Mouse (Mus musculus): ENCODE measurements around the gene Lrrc75b. TPM values are rescaled to one million over a fixed set of nuclear protein-coding genes. Genes with fewer than 3 reads are reported as not detected.
A peak's percentile ranks its signal among the peaks of the same experiment; 100 is the strongest.

Lrrc75b gene
- polyA plus RNA-seq, 1 experiment from 2014 or later = 2.9 TPM

GRCm38 (mm10) chr10:75516038-75516723 is 43.9 kb downstream of the Lrrc75b start:
- WGBS = 24% methylated on average over 8 of the region's 8 CpGs
- Histone ChIP-seq H3K36me3 (ENCODE audit: control insufficient read depth, insufficient read depth, low read length) (peaks cover 29% of the 10 kb centered on the region), H3K9ac (ENCODE audit: low read depth, low read length) (peak overlapping the region; percentile 93), H3K27me3 (ENCODE audit: control insufficient read depth, insufficient read depth, low read length) (no peaks in the 10 kb centered on the region), H3K27ac (ENCODE audit: low read depth, low read length) (peak overlapping the region; percentile 95), H3K4me2 (replicated peaks; ENCODE audit: low read depth, low read length) (peak overlapping the region; percentile 86), H3K4me1 (ENCODE audit: control insufficient read depth, insufficient read depth, low read length) (peaks cover 19% of the 10 kb centered on the region), H3K4me3 (ENCODE audit: low read length) (peak overlapping the region; percentile 78), H3K9me3 (ENCODE audit: control insufficient read depth, low read length) (no peaks in the 10 kb centered on the region)
- ATAC-seq (ENCODE audit: low FRiP score, low TSS enrichment) = no peak

- peak overlapping the region; percentile 78; the same call in 1 of the 2 replicates for H3K4me3 ChIP-seq (ENCODE audit: low read length)
- ATAC-seq (ENCODE audit: low FRiP score, low TSS enrichment) = no peak
- H3K27me3 ChIP-seq (ENCODE audit: control insufficient read depth, insufficient read depth, low read length) = no peaks in the 10 kb centered on the region
- peak overlapping the region; percentile 86 for H3K4me2 ChIP-seq (replicated peaks; ENCODE audit: low read depth, low read length)
- peaks cover 29% of the 10 kb centered on the region for H3K36me3 ChIP-seq (ENCODE audit: control insufficient read depth, insufficient read depth, low read length)
- 0 out of 2 replicates have a peak overlapping the region, but pooled peaks have one; percentile 95 for H3K27ac ChIP-seq (ENCODE audit: low read depth, low read length)
- H3K9me3 ChIP-seq (ENCODE audit: control insufficient read depth, low read length) = no peaks in the 10 kb centered on the region
- peaks cover 19% of the 10 kb centered on the region for H3K4me1 ChIP-seq (ENCODE audit: control insufficient read depth, insufficient read depth, low read length)
- 80% methylated on average over 4 of the region's 4 CpGs for WGBS
- H3K9ac ChIP-seq (ENCODE audit: low read depth, low read length) = peak overlapping the region; percentile 93; the same call in 1 of the 2 replicates
Measured at GRCm38 (mm10) chr10:75515216-75516037, 44.7 kb downstream of the Lrrc75b start.

- 76% methylated on average over 7 of the region's 7 CpGs for WGBS
Measured at GRCm38 (mm10) chr10:75514361-75514760, 45.8 kb downstream of the Lrrc75b start.

GRCm38 (mm10) chr10:75513306-75514067 is 46.6 kb downstream of the Lrrc75b start:
- Histone ChIP-seq H3K4me2 (replicated peaks; ENCODE audit: low read depth, low read length) (no peak overlapping the region), H3K4me3 (ENCODE audit: low read length) (no peak overlapping the region), H3K9me3 (ENCODE audit: control insufficient read depth, low read length) (no peaks in the 10 kb centered on the region), H3K4me1 (ENCODE audit: control insufficient read depth, insufficient read depth, low read length) (peaks cover 12% of the 10 kb centered on the region), H3K27me3 (ENCODE audit: control insufficient read depth, insufficient read depth, low read length) (no peaks in the 10 kb centered on the region), H3K9ac (ENCODE audit: low read depth, low read length) (no peak overlapping the region), H3K27ac (ENCODE audit: low read depth, low read length) (no peak overlapping the region), H3K36me3 (ENCODE audit: control insufficient read depth, insufficient read depth, low read length) (peaks cover 35% of the 10 kb centered on the region)
- no peak for ATAC-seq (ENCODE audit: low FRiP score, low TSS enrichment)
- WGBS = 90% methylated on average over 8 of the region's 8 CpGs

More at GRCm38 (mm10) chr10:75514361-75514760, 45.8 kb downstream of the Lrrc75b start:
- Histone ChIP-seq H3K4me1 (ENCODE audit: control insufficient read depth, insufficient read depth, low read length) (peaks cover 19% of the 10 kb centered on the region), H3K27me3 (ENCODE audit: control insufficient read depth, insufficient read depth, low read length) (no peaks in the 10 kb centered on the region), H3K9me3 (ENCODE audit: control insufficient read depth, low read length) (no peaks in the 10 kb centered on the region), H3K4me3 (ENCODE audit: low read length) (no peak overlapping the region), H3K27ac (ENCODE audit: low read depth, low read length) (no peak overlapping the region), H3K9ac (ENCODE audit: low read depth, low read length) (no peak overlapping the region), H3K36me3 (ENCODE audit: control insufficient read depth, insufficient read depth, low read length) (peaks cover 29% of the 10 kb centered on the region), H3K4me2 (replicated peaks; ENCODE audit: low read depth, low read length) (no peak overlapping the region)
- no peak for ATAC-seq (ENCODE audit: low FRiP score, low TSS enrichment)

GRCm38 (mm10) chr10:75512796-75513195 is 47.3 kb downstream of the Lrrc75b start:
- peaks cover 12% of the 10 kb centered on the region for H3K4me1 ChIP-seq (ENCODE audit: control insufficient read depth, insufficient read depth, low read length)
- no peak overlapping the region for H3K27ac ChIP-seq (ENCODE audit: low read depth, low read length)
- 91% methylated on average over 7 of the region's 7 CpGs for WGBS
- H3K9me3 ChIP-seq (ENCODE audit: control insufficient read depth, low read length) = no peaks in the 10 kb centered on the region
- H3K36me3 ChIP-seq (ENCODE audit: control insufficient read depth, insufficient read depth, low read length) = peaks cover 42% of the 10 kb centered on the region
- H3K4me2 ChIP-seq (replicated peaks; ENCODE audit: low read depth, low read length) = no peak overlapping the region
- H3K27me3 ChIP-seq (ENCODE audit: control insufficient read depth, insufficient read depth, low read length) = no peaks in the 10 kb centered on the region
- ATAC-seq (ENCODE audit: low FRiP score, low TSS enrichment) = no peak
- no peak overlapping the region for H3K4me3 ChIP-seq (ENCODE audit: low read length)
- H3K9ac ChIP-seq (ENCODE audit: low read depth, low read length) = no peak overlapping the region

GRCm38 (mm10) chr10:75511897-75512296 is 48.2 kb downstream of the Lrrc75b start:
- H3K27me3 ChIP-seq (ENCODE audit: control insufficient read depth, insufficient read depth, low read length) = no peaks in the 10 kb centered on the region
- H3K4me2 ChIP-seq (replicated peaks; ENCODE audit: low read depth, low read length) = no peak overlapping the region
- ATAC-seq (ENCODE audit: low FRiP score, low TSS enrichment) = no peak
- peaks cover 49% of the 10 kb centered on the region for H3K36me3 ChIP-seq (ENCODE audit: control insufficient read depth, insufficient read depth, low read length)
- H3K4me3 ChIP-seq (ENCODE audit: low read length) = no peak overlapping the region
- H3K27ac ChIP-seq (ENCODE audit: low read depth, low read length) = no peak overlapping the region
- no peak overlapping the region for H3K9ac ChIP-seq (ENCODE audit: low read depth, low read length)
- H3K9me3 ChIP-seq (ENCODE audit: control insufficient read depth, low read length) = no peaks in the 10 kb centered on the region
- H3K4me1 ChIP-seq (ENCODE audit: control insufficient read depth, insufficient read depth, low read length) = peaks cover 12% of the 10 kb centered on the region
- WGBS = 94% methylated on average over 7 of the region's 7 CpGs

- H3K27ac ChIP-seq (ENCODE audit: low read depth, low read length) = no peak overlapping the region
- WGBS = 90% methylated on average over 9 of the region's 9 CpGs
- ATAC-seq (ENCODE audit: low FRiP score, low TSS enrichment) = no peak
- H3K4me3 ChIP-seq (ENCODE audit: low read length) = no peak overlapping the region
- peaks cover 49% of the 10 kb centered on the region for H3K36me3 ChIP-seq (ENCODE audit: control insufficient read depth, insufficient read depth, low read length)
- no peaks in the 10 kb centered on the region for H3K9me3 ChIP-seq (ENCODE audit: control insufficient read depth, low read length)
- no peak overlapping the region for H3K4me2 ChIP-seq (replicated peaks; ENCODE audit: low read depth, low read length)
- peaks cover 9% of the 10 kb centered on the region for H3K4me1 ChIP-seq (ENCODE audit: control insufficient read depth, insufficient read depth, low read length)
- H3K27me3 ChIP-seq (ENCODE audit: control insufficient read depth, insufficient read depth, low read length) = no peaks in the 10 kb centered on the region
- no peak overlapping the region for H3K9ac ChIP-seq (ENCODE audit: low read depth, low read length)
Measured at GRCm38 (mm10) chr10:75511060-75511459, 49.1 kb downstream of the Lrrc75b start.

GRCm38 (mm10) chr10:75510446-75510845 is 49.7 kb downstream of the Lrrc75b start:
- Histone ChIP-seq H3K4me1 (ENCODE audit: control insufficient read depth, insufficient read depth, low read length) (0 out of 2 replicates have a peak, but pooled peaks cover 3% of the 10 kb centered on the region), H3K4me3 (ENCODE audit: low read length) (no peak overlapping the region), H3K36me3 (ENCODE audit: control insufficient read depth, insufficient read depth, low read length) (peaks cover 49% of the 10 kb centered on the region), H3K27me3 (ENCODE audit: control insufficient read depth, insufficient read depth, low read length) (no peaks in the 10 kb centered on the region), H3K9me3 (ENCODE audit: control insufficient read depth, low read length) (no peaks in the 10 kb centered on the region), H3K4me2 (replicated peaks; ENCODE audit: low read depth, low read length) (no peak overlapping the region), H3K9ac (ENCODE audit: low read depth, low read length) (no peak overlapping the region), H3K27ac (ENCODE audit: low read depth, low read length) (no peak overlapping the region)
- no peak for ATAC-seq (ENCODE audit: low FRiP score, low TSS enrichment)
- 97% methylated on average over 7 of the region's 7 CpGs for WGBS
